Mouse (Mus musculus): ENCODE measurements around the gene Rab5b. TPM values are rescaled to one million over a fixed set of nuclear protein-coding genes. Genes with fewer than 3 reads are reported as not detected.

Rab5b gene
- polyA plus RNA-seq (2012), result 14.3 and 19.7 TPM in 2 replicates

- TF ChIP-seq GATA1 (IDR thresholded peaks at IDR 0.05; ENCODE audit: low read length), result no peak
Measured at GRCm38 (mm10) chr10:128695992-128696807, at the start of gene Rab5b. TSS of gene Rab5b (minus strand) at chr10:128696264.

- no peak for TF ChIP-seq GATA1 (IDR thresholded peaks at IDR 0.05; ENCODE audit: low read length)
Measured at GRCm38 (mm10) chr10:128744680-128745601, 48.9 kb upstream of the Rab5b start, which contains the start of gene Dgka. TSS of gene Dgka (minus strand) at chr10:128744855.

GRCm38 (mm10) chr10:128744211-128744610, 48.1 kb upstream of the Rab5b start:
- TF ChIP-seq GATA1 (IDR thresholded peaks at IDR 0.05; ENCODE audit: low read length), result no peak

GRCm38 (mm10) chr10:128743791-128744191, 47.7 kb upstream of the Rab5b start:
- TF ChIP-seq GATA1 (IDR thresholded peaks at IDR 0.05; ENCODE audit: low read length), result no peak

- TF ChIP-seq GATA1 (IDR thresholded peaks at IDR 0.05; ENCODE audit: low read length), result no peak
Measured at GRCm38 (mm10) chr10:128743235-128743634, 47.2 kb upstream of the Rab5b start.

- no peak for TF ChIP-seq GATA1 (IDR thresholded peaks at IDR 0.05; ENCODE audit: low read length)
Measured at GRCm38 (mm10) chr10:128742616-128743015, 46.6 kb upstream of the Rab5b start.

- no peak for TF ChIP-seq GATA1 (IDR thresholded peaks at IDR 0.05; ENCODE audit: low read length)
Measured at GRCm38 (mm10) chr10:128740296-128740695, 44.2 kb upstream of the Rab5b start.

GRCm38 (mm10) chr10:128737435-128737834, 41.4 kb upstream of the Rab5b start:
- TF ChIP-seq GATA1 (IDR thresholded peaks at IDR 0.05; ENCODE audit: low read length), result no peak

GRCm38 (mm10) chr10:128731992-128732391, 35.9 kb upstream of the Rab5b start:
- TF ChIP-seq GATA1 (IDR thresholded peaks at IDR 0.05; ENCODE audit: low read length), result no peak

GRCm38 (mm10) chr10:128731002-128731433, 35.0 kb upstream of the Rab5b start:
- TF ChIP-seq GATA1 (IDR thresholded peaks at IDR 0.05; ENCODE audit: low read length), result no peak

- no peak for TF ChIP-seq GATA1 (IDR thresholded peaks at IDR 0.05; ENCODE audit: low read length)
Measured at GRCm38 (mm10) chr10:128728059-128728458, 32.0 kb upstream of the Rab5b start.

- TF ChIP-seq GATA1 (IDR thresholded peaks at IDR 0.05; ENCODE audit: low read length), result no peak
Measured at GRCm38 (mm10) chr10:128715559-128716537, 19.8 kb upstream of the Rab5b start.

- no peak for TF ChIP-seq GATA1 (IDR thresholded peaks at IDR 0.05; ENCODE audit: low read length)
Measured at GRCm38 (mm10) chr10:128705317-128705693, 9.2 kb upstream of the Rab5b start.

- TF ChIP-seq GATA1 (IDR thresholded peaks at IDR 0.05; ENCODE audit: low read length), result no peak
Measured at GRCm38 (mm10) chr10:128704491-128705316, 8.6 kb upstream of the Rab5b start, which contains the start of gene Cdk2. TSS of gene Cdk2 (minus strand) at chr10:128705031.
